Mouse (Mus musculus) adipocyte (in vitro differentiated cells): ENCODE results near the gene Hmcn1.

Source experiments
- DNase-seq: peaks from one replicate; pipeline ENCODE4 v3.0.0-alpha.2; 2016; ENCODE audit warnings: low spot score

Gene Hmcn1

DNA sequence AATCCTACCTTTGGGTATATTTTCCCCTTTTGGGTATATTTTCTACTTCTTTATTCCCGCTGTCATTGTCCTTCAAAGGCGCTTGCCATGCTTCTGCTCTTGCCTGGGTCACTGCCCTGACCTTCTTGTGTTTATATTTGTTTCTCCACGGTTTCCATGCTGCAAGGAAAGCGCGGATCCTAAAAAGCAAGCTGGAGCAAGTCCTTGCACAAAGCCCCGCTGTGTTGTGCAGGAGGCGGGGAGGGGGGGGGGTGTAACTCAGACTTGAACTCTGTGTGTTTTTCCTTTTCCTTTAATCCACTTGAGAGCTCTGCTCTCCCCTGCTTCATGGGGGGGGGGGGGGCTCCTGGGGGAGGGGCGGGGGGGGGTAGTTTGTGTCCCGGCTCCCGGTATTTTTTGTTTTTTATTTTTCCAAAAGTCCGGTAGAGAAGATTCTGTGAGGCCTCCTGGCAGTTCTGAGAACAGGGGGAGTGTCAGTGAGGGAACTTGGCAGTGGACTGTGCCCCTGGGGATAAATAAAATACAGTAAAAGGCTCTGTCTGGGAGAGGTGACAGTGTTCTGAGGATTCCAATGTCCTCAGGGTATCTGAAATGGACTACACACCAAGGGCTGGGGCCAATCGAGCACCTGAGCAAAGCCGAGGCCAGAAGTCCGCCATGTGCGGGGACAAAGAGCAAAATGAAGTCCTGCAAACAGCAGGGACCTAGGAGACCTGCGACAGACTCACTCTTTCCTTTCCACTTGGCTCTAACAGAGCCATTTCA lies 457.3 kb downstream of the Hmcn1 start:
- DNase-seq: no peak

DNA sequence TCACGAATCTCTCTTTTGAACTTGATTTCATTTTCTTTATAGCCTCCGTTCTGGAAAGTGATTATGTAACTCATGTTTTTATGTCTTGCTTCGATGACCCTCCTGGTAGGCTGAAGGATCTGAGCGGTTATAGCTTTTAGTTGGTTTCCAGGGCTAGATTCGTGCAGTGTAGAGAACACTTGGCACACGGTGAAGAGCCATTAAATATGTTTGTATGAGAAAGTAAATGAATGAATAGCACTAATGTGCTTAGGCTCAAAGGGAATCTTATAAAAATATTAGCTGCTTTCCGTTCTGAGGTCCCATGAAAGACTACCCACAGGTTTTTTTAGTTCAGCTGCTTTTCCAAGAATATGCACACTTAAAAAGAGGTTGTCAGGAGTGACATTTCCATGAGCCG lies 458.6 kb downstream of the Hmcn1 start:
- DNase-seq: no peak

DNA sequence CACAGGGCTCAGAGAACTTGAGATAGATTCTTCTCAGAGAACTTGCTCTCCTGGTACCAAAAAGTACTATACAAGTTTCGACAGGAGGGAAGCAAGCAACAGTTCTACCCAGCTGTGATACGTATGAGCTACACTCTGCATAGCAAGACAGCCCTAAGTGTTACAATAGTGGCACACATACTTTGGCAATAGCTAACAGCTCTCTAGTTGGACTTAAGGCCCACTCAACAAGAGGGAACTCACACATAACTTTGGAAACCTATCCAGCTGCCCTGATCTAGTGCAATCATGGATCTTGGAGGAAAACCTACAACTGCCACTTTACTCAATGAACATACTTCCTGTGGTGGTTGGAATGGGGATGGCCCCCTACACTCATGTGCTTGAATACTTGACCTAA lies 480.2 kb downstream of the Hmcn1 start:
- DNase-seq: no peak
